Mouse (Mus musculus) urinary bladder, postnatal 4 days (tissue): Measurements from ENCODE around the gene Gm17018.

Experiments
- DNase-seq, 2 experiments: peaks; one replicate each; pipeline ENCODE4 v3.0.0; 2021 to 2022; ENCODE audit warnings: low spot score in 2 of 2

The Gm17018 gene

DNA sequence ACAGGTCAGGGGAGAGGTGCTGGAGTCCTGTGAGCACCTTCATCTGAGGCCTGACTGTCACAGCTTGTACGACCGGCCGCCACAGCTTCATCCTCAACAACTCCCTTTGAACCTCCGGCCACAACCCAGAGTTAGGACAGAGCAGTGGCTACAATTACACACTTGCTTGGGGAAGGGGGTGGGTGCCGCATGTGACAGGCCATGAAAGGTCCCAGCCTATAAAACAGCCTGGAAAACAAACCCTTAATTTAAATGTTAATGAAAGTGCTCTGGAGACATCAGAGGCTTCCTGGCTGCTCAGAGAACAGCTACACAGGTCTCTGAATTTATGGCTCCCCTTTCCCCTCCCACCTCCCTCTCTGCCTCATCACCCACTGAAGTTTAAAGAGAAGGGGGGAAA, 61.7 kb downstream of the Gm17018 start:
- DNase-seq = no peak

DNA sequence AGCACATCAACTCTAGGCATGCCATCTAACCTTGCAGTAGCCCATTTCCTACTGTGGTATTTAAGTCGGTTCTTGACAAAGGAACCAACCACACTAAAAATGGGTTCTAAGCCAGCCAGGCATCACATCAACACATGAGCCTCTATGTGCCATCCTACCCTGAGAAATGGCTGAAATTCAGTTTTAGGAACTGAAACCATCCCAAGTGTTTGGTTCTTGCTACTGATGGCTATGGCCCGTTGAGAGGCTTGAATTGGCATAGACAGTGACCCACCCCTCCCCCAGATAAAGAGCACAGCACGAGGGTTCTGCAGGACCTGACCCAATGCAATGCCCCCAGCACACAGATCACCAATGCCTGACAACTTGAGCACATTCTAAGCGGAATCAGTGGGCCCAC, 63.3 kb downstream of the Gm17018 start:
- no peak for DNase-seq

DNA sequence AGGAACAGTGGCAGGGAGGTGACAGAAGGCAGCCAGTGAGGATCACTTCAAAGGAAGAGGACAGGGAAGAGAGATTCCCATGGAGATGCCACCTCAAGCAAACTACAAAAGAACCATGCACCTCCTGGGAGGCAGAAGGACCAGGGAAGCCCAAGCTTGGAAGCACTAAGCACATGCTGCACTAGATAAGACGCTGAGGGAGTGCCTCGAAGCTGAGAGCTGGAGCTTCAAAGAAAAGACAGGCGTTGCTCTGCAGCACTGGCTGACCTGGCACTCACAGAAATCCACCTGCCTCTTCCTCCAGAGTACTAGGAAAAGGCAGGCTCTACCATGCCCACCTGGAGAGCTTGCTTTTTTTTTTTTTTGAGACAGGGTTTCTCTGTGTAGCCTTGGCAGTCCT, 66.6 kb downstream of the Gm17018 start:
- DNase-seq = no peak

- DNase-seq = no peak
Measured at GRCm38 (mm10) chr19:45628649-45629048, 68.2 kb downstream of the Gm17018 start.

DNA sequence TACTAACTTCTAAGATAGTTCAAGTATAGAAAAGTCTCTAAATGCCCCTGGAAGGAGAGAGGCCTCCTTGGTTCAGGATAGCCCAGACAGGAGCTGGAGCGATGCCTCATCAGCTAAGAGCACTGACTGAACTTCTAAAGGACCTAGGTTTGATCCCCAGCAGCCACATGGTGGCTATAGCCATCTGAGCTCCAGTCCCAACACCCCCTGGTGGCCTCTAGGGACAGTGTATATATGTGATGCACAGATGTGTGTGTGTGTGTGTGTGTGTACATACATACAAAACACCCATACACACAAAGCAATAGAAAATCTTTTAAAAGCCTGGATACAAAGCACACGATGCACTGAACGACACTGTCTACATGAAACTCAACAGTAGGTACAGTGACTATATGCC, 68.8 kb downstream of the Gm17018 start:
- no peak for DNase-seq
